Mouse (Mus musculus): Measurements from ENCODE around the gene Slc22a2.
"Not testable (repeated sequence)": the region's sequence is repeated elsewhere in the genome, so short reads cannot be mapped to it uniquely, and the experiment has no call there.

Slc22a2 gene

DNA sequence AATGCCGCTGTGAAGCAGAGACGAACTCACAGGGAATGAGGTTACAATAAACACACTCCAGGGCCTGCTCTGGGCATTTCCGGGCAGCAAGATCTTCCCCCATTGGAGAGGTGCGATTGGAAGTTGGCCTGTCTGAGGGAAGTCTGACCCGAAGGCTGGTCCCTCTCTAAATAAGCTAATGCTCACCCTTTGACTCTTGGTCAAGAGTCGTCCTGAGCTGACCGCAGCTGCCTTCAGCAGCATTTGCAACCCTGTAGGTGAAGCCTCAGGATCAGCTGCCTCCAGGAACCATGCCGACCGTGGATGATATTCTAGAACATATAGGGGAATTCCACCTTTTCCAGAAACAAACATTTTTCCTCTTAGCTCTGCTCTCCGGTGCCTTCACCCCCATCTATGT lies at the start of gene Slc22a2:
Gene Slc22a2, plus strand, starts transcription at position 142 of the 400 bp plus-strand sequence.
- DNase-seq (ENCODE audit: low spot score in 2 of 2) = no peak

GRCm38 (mm10) chr17:12534353-12535145 lies 49.4 kb upstream of the Slc22a2 start:
- peak; percentile 49 to 66 for DNase-seq (ENCODE audit: low spot score in 2 of 2)

DNA sequence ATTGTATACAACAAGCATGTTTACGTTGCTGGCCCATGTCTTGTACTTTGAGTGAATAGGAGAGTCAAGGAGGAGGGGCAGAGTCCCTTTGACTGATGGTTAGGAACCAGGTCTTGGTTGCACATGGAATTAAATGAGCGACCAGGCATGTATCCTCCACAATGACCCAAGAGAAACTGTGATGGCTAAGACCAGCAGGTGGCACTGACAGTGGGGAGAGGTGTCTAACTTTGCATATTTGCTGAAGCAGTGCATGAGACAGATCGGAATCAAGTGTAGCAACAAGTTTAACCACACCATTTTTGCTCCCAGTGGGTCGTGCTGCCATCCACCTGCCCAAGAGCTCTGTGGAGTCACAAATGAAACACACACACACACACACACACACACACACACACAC lies 21.7 kb upstream of the Slc22a2 start:
- no peak for DNase-seq (ENCODE audit: low spot score in 2 of 2)

DNA sequence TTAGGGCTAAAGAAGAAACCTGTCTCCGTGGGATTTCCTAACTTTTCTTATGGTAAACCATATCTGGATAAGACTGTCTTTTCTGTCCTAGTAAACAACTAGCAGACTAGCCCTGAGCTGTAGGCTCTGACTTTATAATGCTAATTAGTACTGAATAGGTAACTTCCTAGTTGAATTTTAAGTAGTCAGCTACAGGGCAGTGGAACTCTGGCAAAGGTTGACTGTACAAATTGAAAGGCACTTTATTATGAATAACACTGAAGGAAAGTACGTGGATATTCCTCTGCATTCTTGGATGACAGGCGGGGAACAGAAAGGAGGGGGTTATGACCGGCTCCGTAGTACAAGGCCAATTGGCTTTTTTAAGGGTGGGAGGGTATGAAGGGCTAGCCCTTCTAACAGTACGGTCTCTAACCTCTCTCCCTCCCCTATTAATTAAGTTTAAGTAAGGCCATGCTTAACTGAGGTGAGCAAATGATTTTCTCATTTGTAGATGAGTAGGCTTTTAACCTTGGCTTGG lies 19.4 kb upstream of the Slc22a2 start:
- DNase-seq (ENCODE audit: low spot score in 2 of 2) = not testable (repeated sequence)

GRCm38 (mm10) chr17:12565443-12565842 lies 18.5 kb upstream of the Slc22a2 start:
- DNase-seq (ENCODE audit: low spot score in 2 of 2) = no peak

- peak in 1 of 2 experiments; percentile 22 for DNase-seq (ENCODE audit: low spot score in 2 of 2)
These were observed 12.6 kb upstream of the Slc22a2 start for GRCm38 (mm10) chr17:12571316-12571715.

GRCm38 (mm10) chr17:12571924-12572463 lies 11.9 kb upstream of the Slc22a2 start:
- no peak for DNase-seq (ENCODE audit: low spot score in 2 of 2)

GRCm38 (mm10) chr17:12575391-12575790 lies 8.5 kb upstream of the Slc22a2 start:
- DNase-seq (ENCODE audit: low spot score in 2 of 2) = no peak

DNA sequence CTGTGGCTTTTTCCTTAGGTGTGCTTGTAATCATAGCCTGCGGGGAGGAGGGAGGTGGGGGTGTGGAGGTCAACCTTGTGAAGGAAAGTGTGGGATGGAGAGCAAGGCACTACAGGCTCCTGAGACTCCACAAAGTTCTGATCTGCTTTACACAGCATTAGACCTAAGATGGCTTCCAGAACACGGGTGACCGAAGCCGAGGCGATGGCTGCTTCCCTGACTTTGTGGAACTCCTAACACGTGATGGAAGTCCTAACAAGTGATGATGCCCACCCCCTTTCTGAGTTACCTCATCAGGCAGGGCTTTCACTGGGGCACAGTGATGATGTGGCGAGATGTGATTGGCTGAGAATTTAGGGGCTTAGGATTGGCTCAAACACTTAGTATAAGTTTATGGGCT lies 6.8 kb upstream of the Slc22a2 start:
- no peak for DNase-seq (ENCODE audit: low spot score in 2 of 2)

GRCm38 (mm10) chr17:12585366-12585765 lies 1.4 kb downstream of the Slc22a2 start:
- no peak for DNase-seq (ENCODE audit: low spot score in 2 of 2)

DNA sequence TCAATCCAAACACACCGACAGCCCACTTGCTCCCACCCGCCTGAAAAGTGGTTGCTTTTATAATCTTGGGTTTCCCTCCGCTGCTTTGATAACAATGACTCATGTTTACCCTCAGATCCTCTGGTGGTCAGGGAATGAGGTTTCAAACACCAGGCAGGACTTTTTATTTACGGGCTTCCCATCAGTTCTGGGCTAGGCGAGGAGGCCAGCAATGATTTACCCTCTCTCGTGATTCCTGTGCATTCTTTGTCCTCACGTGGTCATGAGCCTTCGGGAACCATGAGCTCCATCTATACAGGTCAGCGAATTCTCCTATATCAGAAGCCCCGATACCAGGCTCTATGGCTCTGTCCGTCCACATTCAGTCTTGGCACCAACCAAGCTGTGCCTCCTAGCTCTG lies 3.0 kb downstream of the Slc22a2 start:
- DNase-seq (ENCODE audit: low spot score in 2 of 2) = no peak

DNA sequence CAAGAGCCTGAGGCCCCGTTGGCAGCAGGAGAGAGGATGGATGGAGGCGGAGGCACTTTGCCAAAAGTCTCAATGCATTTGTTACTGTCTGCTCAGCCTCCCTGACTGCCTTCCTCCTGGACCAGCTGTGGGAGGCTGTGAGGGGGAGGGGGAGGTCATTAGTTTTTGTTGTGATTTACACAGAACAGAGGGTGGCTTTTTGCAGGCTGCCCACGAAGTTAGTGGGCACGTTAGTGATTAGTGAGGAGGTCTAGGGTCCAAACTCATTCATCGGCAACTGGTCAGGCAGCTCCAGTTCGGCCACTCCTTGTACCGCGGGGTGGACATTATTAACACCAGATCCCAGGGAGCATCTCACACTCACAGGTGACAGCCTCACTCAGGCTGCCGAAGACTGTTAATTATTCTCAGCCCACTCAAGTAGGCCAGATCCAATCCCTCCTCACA lies 4.9 kb downstream of the Slc22a2 start:
- DNase-seq (ENCODE audit: low spot score in 2 of 2) = no peak

GRCm38 (mm10) chr17:12590911-12591625 lies 7.1 kb downstream of the Slc22a2 start:
- DNase-seq (ENCODE audit: low spot score in 2 of 2) = no peak

- no peak for DNase-seq (ENCODE audit: low spot score in 2 of 2)
These were observed 12.0 kb downstream of the Slc22a2 start for GRCm38 (mm10) chr17:12595846-12596515.

DNA sequence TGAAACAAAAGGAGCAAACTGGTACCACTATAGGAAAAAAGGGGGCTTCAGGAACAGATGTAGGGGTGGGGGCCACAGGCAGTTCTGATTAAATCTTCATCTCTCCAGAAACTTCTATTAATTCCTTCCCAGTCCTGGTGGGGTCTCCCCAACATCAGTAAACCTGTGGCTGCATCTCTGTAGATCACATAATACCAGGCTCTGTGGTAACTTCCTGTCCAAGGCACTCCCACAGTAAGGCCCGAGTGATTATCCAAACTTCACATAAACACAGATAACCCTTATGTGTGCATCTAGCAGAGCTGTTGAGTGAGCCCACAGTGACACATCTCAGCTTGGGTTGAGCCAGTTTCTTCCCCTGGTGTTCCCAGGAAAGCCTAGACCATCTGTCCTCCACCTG lies 22.7 kb downstream of the Slc22a2 start:
- no peak for DNase-seq (ENCODE audit: low spot score in 2 of 2)

- DNase-seq (ENCODE audit: low spot score in 2 of 2) = no peak
These were observed 23.3 kb downstream of the Slc22a2 start for GRCm38 (mm10) chr17:12607202-12607601.

DNA sequence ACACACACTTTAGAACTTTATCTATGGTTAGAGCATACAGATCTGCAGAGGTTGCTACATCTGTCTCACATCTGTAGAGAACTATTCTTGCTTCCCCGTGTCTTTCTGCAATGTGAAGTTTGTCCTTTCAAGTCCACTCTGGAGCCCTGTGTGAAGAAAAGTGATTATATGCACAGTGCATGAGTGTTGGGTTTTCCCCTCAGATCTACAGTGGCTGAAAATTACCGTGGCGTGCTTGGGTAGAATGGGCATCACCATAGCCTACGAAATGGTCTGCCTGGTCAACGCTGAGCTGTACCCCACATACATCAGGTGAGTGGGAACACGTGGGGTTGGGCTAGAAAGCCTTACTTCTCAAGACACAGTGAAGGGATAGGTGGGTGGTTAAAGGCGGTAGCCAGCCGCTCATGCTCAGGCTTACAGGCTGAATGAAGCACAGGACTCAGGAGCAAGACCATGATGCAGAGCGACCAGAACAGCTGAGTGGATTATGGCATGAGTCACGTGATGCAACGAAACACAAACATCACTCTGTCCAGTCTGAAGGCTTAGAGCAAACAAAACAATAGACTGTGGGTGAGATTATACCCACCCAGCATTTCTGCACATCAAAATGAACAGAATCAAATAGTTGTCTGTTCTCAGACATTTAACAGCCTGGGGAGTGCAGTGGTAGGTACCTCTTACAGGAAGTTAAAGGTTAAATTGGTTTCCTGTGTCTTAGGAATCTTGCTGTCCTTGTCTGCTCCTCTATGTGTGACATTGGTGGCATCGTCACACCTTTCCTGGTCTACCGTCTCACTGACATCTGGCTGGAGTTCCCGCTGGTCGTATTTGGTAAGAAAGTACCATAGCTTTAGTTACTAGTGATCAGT lies 30.8 kb downstream of the Slc22a2 start:
- DNase-seq (ENCODE audit: low spot score in 2 of 2) = no peak

DNA sequence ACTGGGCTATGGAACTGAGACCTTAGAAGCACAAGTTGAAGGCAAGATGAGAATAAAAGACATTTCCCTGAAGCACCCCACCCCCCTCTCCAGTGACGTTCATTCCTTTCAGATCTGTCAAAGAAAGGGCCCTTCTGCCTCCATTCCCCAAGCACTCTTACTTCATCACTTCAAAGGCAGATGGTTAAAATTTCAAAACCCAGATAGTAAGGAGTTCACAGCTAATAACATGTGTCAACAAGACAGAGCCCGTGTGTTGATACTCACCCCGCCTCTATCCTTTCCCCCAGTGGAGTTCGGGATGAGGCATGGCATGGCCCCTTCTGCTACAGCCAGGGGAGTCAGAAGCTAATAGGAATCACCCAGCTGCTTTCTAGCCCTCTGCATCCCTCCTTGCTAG lies 31.5 kb downstream of the Slc22a2 start:
- DNase-seq (ENCODE audit: low spot score in 2 of 2) = no peak

- DNase-seq (ENCODE audit: low spot score in 2 of 2) = no peak
These were observed 35.7 kb downstream of the Slc22a2 start for GRCm38 (mm10) chr17:12619641-12620040.

GRCm38 (mm10) chr17:12627983-12628382 lies 44.1 kb downstream of the Slc22a2 start:
- DNase-seq (ENCODE audit: low spot score in 2 of 2) = no peak

Data from urinary bladder, postnatal 36 days (tissue).